Mouse (Mus musculus) midbrain, embryonic 16.5 days (tissue): ENCODE data around the gene 4931406C07Rik. TPM values are rescaled to one million over a fixed set of nuclear protein-coding genes. Genes with fewer than 3 reads are reported as not detected.

Experiments used
- ATAC-seq: fragments of 200-750 bp; cut with Nextera tagmentation; 2 replicates; pipeline ENCODE4 v1.8.0; 2017; ENCODE audit warnings: moderate TSS enrichment
- H3K27ac ChIP-seq: fragments of 300-500 bp; sonication (generic); 2 replicates; pipeline ENCODE4 v1.5.1; 2014; ENCODE audit warnings: mild to moderate bottlenecking, low read length, mixed read lengths
- H3K27me3 ChIP-seq: fragments of 300-500 bp; sonication (generic); 2 replicates; pipeline ENCODE4 v1.6.1; 2014; ENCODE audit warnings: low read depth, low read length, mixed read lengths; ENCODE audit not compliant: control insufficient read depth, insufficient read depth
- H3K36me3 ChIP-seq: fragments of 300-500 bp; sonication (generic); 2 replicates; pipeline ENCODE4 v1.6.1; 2014; ENCODE audit warnings: mild to moderate bottlenecking, low read length, moderate library complexity, mixed read lengths; ENCODE audit not compliant: control insufficient read depth, insufficient read depth
- H3K4me1 ChIP-seq: fragments of 300-500 bp; sonication (generic); 2 replicates; pipeline ENCODE4 v1.6.1; 2014; ENCODE audit warnings: mild to moderate bottlenecking, low read length, mixed read lengths; ENCODE audit not compliant: control insufficient read depth, insufficient read depth
- H3K4me2 ChIP-seq: fragments of 300-500 bp; sonication (generic); 2 replicates; pipeline ENCODE4 v1.6.1; 2014; ENCODE audit warnings: mild to moderate bottlenecking, low read length, mixed read lengths
- H3K4me3 ChIP-seq: fragments of 300-500 bp; sonication (generic); 2 replicates; pipeline ENCODE4 v1.5.1; 2014; ENCODE audit warnings: low read depth, mild to moderate bottlenecking, low read length, moderate library complexity, mixed read lengths
- H3K9ac ChIP-seq: fragments of 300-500 bp; sonication (generic); 2 replicates; pipeline ENCODE4 v1.6.1; 2014; ENCODE audit warnings: low read depth, low read length, mixed read lengths
- H3K9me3 ChIP-seq: fragments of 300-500 bp; sonication (generic); replicated peaks from 2 replicates; pipeline ENCODE4 v1.6.1; 2014; ENCODE audit warnings: mild to moderate bottlenecking, low read length, mixed read lengths; ENCODE audit not compliant: control insufficient read depth, poor library complexity, severe bottlenecking
- WGBS: fragments of 180-500 bp; shearing (Covaris S2); extraction: QIAGEN DNeasy Blood & Tissue Kit; methylation state at CpG from one replicate; pipeline ENCODE4 v1.1.7; 2014; 5-methylcytosine and 5-hydroxymethylcytosine counted together
- polyA plus RNA-seq: library from polyadenylated mRNA; unstranded; fragments of >200 nt; fragmentation: Nextera tagmentation; extraction: Ambion mirVana; gene quantifications from 2 replicates; pipeline ENCODE4 v1.2.1, GENCODE M21; 2015

4931406C07Rik gene
- polyA plus RNA-seq, 1 experiment from 2014 or later = 13.9 TPM

GRCm38 (mm10) chr9:15250376-15250775 is 55.9 kb downstream of the 4931406C07Rik start:
- Histone ChIP-seq H3K4me2 (no peak overlapping the region), H3K4me1 (no peaks in the 10 kb centered on the region), H3K4me3 (no peak overlapping the region), H3K9ac (no peak overlapping the region), H3K9me3 (no peaks in the 10 kb centered on the region), H3K27ac (no peak overlapping the region), H3K27me3 (no peaks in the 10 kb centered on the region), H3K36me3 (no peaks in the 10 kb centered on the region)
- WGBS = 81% methylated on average over 7 of the region's 7 CpGs
- ATAC-seq = no peak

- no peaks in the 10 kb centered on the region for H3K4me1 ChIP-seq
- no peak for ATAC-seq
- H3K36me3 ChIP-seq = no peaks in the 10 kb centered on the region
- no peaks in the 10 kb centered on the region for H3K27me3 ChIP-seq
- no peaks in the 10 kb centered on the region for H3K9me3 ChIP-seq
- H3K4me3 ChIP-seq = no peak overlapping the region
- no peak overlapping the region for H3K9ac ChIP-seq
- no peak overlapping the region for H3K27ac ChIP-seq
- H3K4me2 ChIP-seq = no peak overlapping the region
- WGBS = 79% methylated on average over 14 of the region's 14 CpGs
Measured at GRCm38 (mm10) chr9:15245319-15246075, 60.8 kb downstream of the 4931406C07Rik start.

GRCm38 (mm10) chr9:15242130-15242529 is 64.1 kb downstream of the 4931406C07Rik start:
- H3K36me3 ChIP-seq = no peaks in the 10 kb centered on the region
- H3K4me2 ChIP-seq = no peak overlapping the region
- WGBS = 88% methylated on average over 1 of the region's 1 CpGs
- no peaks in the 10 kb centered on the region for H3K9me3 ChIP-seq
- no peak overlapping the region for H3K9ac ChIP-seq
- H3K27ac ChIP-seq = no peak overlapping the region
- no peaks in the 10 kb centered on the region for H3K27me3 ChIP-seq
- H3K4me3 ChIP-seq = no peak overlapping the region
- peaks cover 6% of the 10 kb centered on the region for H3K4me1 ChIP-seq
- ATAC-seq = no peak

GRCm38 (mm10) chr9:15241596-15241939 is 64.7 kb downstream of the 4931406C07Rik start:
- H3K9ac ChIP-seq = no peak overlapping the region
- H3K27me3 ChIP-seq = no peaks in the 10 kb centered on the region
- no peaks in the 10 kb centered on the region for H3K36me3 ChIP-seq
- no peak overlapping the region for H3K4me3 ChIP-seq
- no peak overlapping the region for H3K27ac ChIP-seq
- H3K9me3 ChIP-seq = no peaks in the 10 kb centered on the region
- 54% methylated on average over 9 of the region's 9 CpGs for WGBS
- H3K4me2 ChIP-seq = no peak overlapping the region
- ATAC-seq = no peak
- peaks cover 6% of the 10 kb centered on the region for H3K4me1 ChIP-seq

- Histone ChIP-seq H3K4me1 (peaks cover 6% of the 10 kb centered on the region), H3K27me3 (no peaks in the 10 kb centered on the region), H3K9ac (no peak overlapping the region), H3K9me3 (no peaks in the 10 kb centered on the region), H3K4me2 (no peak overlapping the region), H3K4me3 (no peak overlapping the region), H3K27ac (no peak overlapping the region), H3K36me3 (no peaks in the 10 kb centered on the region)
- WGBS = 75% methylated on average over 6 of the region's 6 CpGs
- no peak for ATAC-seq
Measured at GRCm38 (mm10) chr9:15240863-15241595, 65.2 kb downstream of the 4931406C07Rik start.

GRCm38 (mm10) chr9:15240006-15240405 is 66.2 kb downstream of the 4931406C07Rik start:
- H3K4me2 ChIP-seq = peak overlapping the region; percentile 76; the same call in 1 of the 2 replicates
- no peaks in the 10 kb centered on the region for H3K36me3 ChIP-seq
- 94% methylated on average over 6 of the region's 6 CpGs for WGBS
- no peaks in the 10 kb centered on the region for H3K9me3 ChIP-seq
- H3K27ac ChIP-seq = no peak overlapping the region
- no peak overlapping the region for H3K4me3 ChIP-seq
- H3K4me1 ChIP-seq = peaks cover 6% of the 10 kb centered on the region
- no peak for ATAC-seq
- no peak overlapping the region for H3K9ac ChIP-seq
- H3K27me3 ChIP-seq = no peaks in the 10 kb centered on the region

GRCm38 (mm10) chr9:15239042-15239925 is 67.0 kb downstream of the 4931406C07Rik start, which contains the start of gene Vstm5:
Vstm5 (plus strand) TSS chr9:15239045.
- WGBS = 5% methylated on average over 35 of the region's 35 CpGs

GRCm38 (mm10) chr9:15238297-15238990 is 67.8 kb downstream of the 4931406C07Rik start:
- Histone ChIP-seq H3K4me2 (peak overlapping the region; percentile 76), H3K36me3 (no peaks in the 10 kb centered on the region), H3K9ac (peak overlapping the region; percentile 87), H3K4me1 (peaks cover 6% of the 10 kb centered on the region), H3K27me3 (no peaks in the 10 kb centered on the region), H3K9me3 (no peaks in the 10 kb centered on the region), H3K27ac (peak overlapping the region; percentile 76), H3K4me3 (peak overlapping the region; percentile 61)
- ATAC-seq = peak; percentile 68
- WGBS = 71% methylated on average over 16 of the region's 16 CpGs

More at GRCm38 (mm10) chr9:15239042-15239925, 67.0 kb downstream of the 4931406C07Rik start, which contains the start of gene Vstm5:
- peak within 1 kb of the TSS; percentile 76 for H3K27ac ChIP-seq
- H3K9ac ChIP-seq = peak within 1 kb of the TSS; percentile 87
- peak within 1 kb of the TSS; percentile 76 for H3K4me2 ChIP-seq
- peak; percentile 95 for ATAC-seq
- H3K9me3 ChIP-seq = no peaks in the 10 kb centered on the region
- H3K36me3 ChIP-seq = no peaks in the 10 kb centered on the region
- peak within 1 kb of the TSS; percentile 61 for H3K4me3 ChIP-seq
- no peaks in the 10 kb centered on the region for H3K27me3 ChIP-seq
- H3K4me1 ChIP-seq = peaks cover 6% of the 10 kb centered on the region
